Mouse (Mus musculus): Measurements from ENCODE around the gene Olfr31.

Olfr31 gene

GRCm38 (mm10) chr14:14322528-14322927, at the start of gene Olfr31:
TSS of gene Olfr31 (plus strand) at chr14:14322828.
- DNase-seq (ENCODE audit: low read depth, low spot score): no peak

GRCm38 (mm10) chr14:14294426-14294825, 28.2 kb upstream of the Olfr31 start:
- DNase-seq (ENCODE audit: low read depth, low spot score): peak; percentile 72

- DNase-seq (ENCODE audit: low read depth, low spot score): no peak
Observed at GRCm38 (mm10) chr14:14308938-14309337, 13.7 kb upstream of the Olfr31 start.

- DNase-seq (ENCODE audit: low read depth, low spot score): no peak
Observed at GRCm38 (mm10) chr14:14309416-14309815, 13.2 kb upstream of the Olfr31 start.

- DNase-seq (ENCODE audit: low read depth, low spot score): peak; percentile 98
Observed at GRCm38 (mm10) chr14:14345113-14345871, 22.7 kb downstream of the Olfr31 start.

GRCm38 (mm10) chr14:14345948-14346812, 23.6 kb downstream of the Olfr31 start, which contains the start of gene Il3ra:
TSS of gene Il3ra (plus strand) at chr14:14346275.
- peak; percentile 94 for DNase-seq (ENCODE audit: low read depth, low spot score)

GRCm38 (mm10) chr14:14346813-14347100, 24.1 kb downstream of the Olfr31 start:
- DNase-seq (ENCODE audit: low read depth, low spot score): no peak

GRCm38 (mm10) chr14:14347151-14347835, 24.7 kb downstream of the Olfr31 start:
- peak; percentile 78 for DNase-seq (ENCODE audit: low read depth, low spot score)

GRCm38 (mm10) chr14:14347836-14348621, 25.4 kb downstream of the Olfr31 start:
- DNase-seq (ENCODE audit: low read depth, low spot score): peak; percentile 84

GRCm38 (mm10) chr14:14348674-14349401, 26.2 kb downstream of the Olfr31 start:
- no peak for DNase-seq (ENCODE audit: low read depth, low spot score)

- peak; percentile 79 for DNase-seq (ENCODE audit: low read depth, low spot score)
Observed at GRCm38 (mm10) chr14:14349485-14350262, 27.0 kb downstream of the Olfr31 start.

GRCm38 (mm10) chr14:14350263-14351147, 27.9 kb downstream of the Olfr31 start:
- peak; percentile 51 for DNase-seq (ENCODE audit: low read depth, low spot score)

GRCm38 (mm10) chr14:14351148-14351455, 28.5 kb downstream of the Olfr31 start:
- no peak for DNase-seq (ENCODE audit: low read depth, low spot score)

- peak; percentile 63 for DNase-seq (ENCODE audit: low read depth, low spot score)
Observed at GRCm38 (mm10) chr14:14351721-14352590, 29.3 kb downstream of the Olfr31 start.

- DNase-seq (ENCODE audit: low read depth, low spot score): peak; percentile 58
Observed at GRCm38 (mm10) chr14:14352606-14353005, 30.0 kb downstream of the Olfr31 start.

- DNase-seq (ENCODE audit: low read depth, low spot score): no peak
Observed at GRCm38 (mm10) chr14:14353081-14353732, 30.6 kb downstream of the Olfr31 start.

GRCm38 (mm10) chr14:14353740-14354510, 31.3 kb downstream of the Olfr31 start:
- peak; percentile 42 for DNase-seq (ENCODE audit: low read depth, low spot score)

Measured in CD4-positive helper T cell, adult 2 months (primary cell).